Mouse (Mus musculus): ENCODE data around the gene Tpx2. TPM values are rescaled to one million over a fixed set of nuclear protein-coding genes. Genes with fewer than 3 reads are reported as not detected.

Tpx2 gene
- total RNA-seq, 1 experiment: 77.8 TPM

GRCm38 (mm10) chr2:152880898-152881297 is 33.1 kb downstream of the Tpx2 start:
- in situ Hi-C loops (cut with MboI; ENCODE audit: low sequenced_read_pairs in 2 of 2, unreplicated experiment in 2 of 2): no loop called here
- Histone ChIP-seq H3K4me3 (ENCODE audit: insufficient read depth in 1 of 2, low read depth in 1 of 2, low read length in 2 of 2, poor library complexity in 1 of 2, severe bottlenecking in 1 of 2) (no peak overlapping the region), H3K36me3 (ENCODE audit: control insufficient read depth, insufficient read depth, low read length, poor library complexity, severe bottlenecking) (peaks cover 42% of the 10 kb centered on the region), H3K9me3 (ENCODE audit: control insufficient read depth, insufficient read depth, low read depth, low read length) (no peaks in the 10 kb centered on the region), H3K27ac (ENCODE audit: insufficient read depth, low read depth, low read length, poor library complexity, severe bottlenecking) (no peak overlapping the region), H3K4me1 (ENCODE audit: control insufficient read depth in 2 of 2, insufficient read depth in 2 of 2, low read length in 2 of 2, poor library complexity in 1 of 2) (0 out of 4 replicates have a peak, but pooled peaks cover 0 to 2% of the 10 kb centered on the region in 2 experiments), H3K9ac (ENCODE audit: insufficient read depth, low read depth, low read length, poor library complexity, severe bottlenecking) (no peak overlapping the region)
- no peak for DNase-seq (ENCODE audit: low read depth, low spot score)
- TF ChIP-seq ZC3H11A (IDR thresholded peaks at IDR 0.05; ENCODE audit: borderline replicate concordance, low read depth, low read length): no peak
- TF ChIP-seq ZNF384 (IDR thresholded peaks at IDR 0.05; ENCODE audit: low read depth, low read length): no peak
- no peak for TF ChIP-seq HCFC1 (IDR thresholded peaks at IDR 0.05; ENCODE audit: borderline replicate concordance, insufficient read depth, low read length)
- no peak for TF ChIP-seq CHD2 (IDR thresholded peaks at IDR 0.05; ENCODE audit: low read depth, low read length)
- no peak for TF ChIP-seq MAFK (IDR thresholded peaks at IDR 0.05; ENCODE audit: insufficient read depth, low read depth, low read length)

GRCm38 (mm10) chr2:152884101-152884645 is 36.4 kb downstream of the Tpx2 start:
- H3K4me3 ChIP-seq (ENCODE audit: insufficient read depth in 1 of 2, low read depth in 1 of 2, low read length in 2 of 2, poor library complexity in 1 of 2, severe bottlenecking in 1 of 2): no peak overlapping the region
- H3K27ac ChIP-seq (ENCODE audit: insufficient read depth, low read depth, low read length, poor library complexity, severe bottlenecking): no peak overlapping the region
- no peaks in the 10 kb centered on the region for H3K9me3 ChIP-seq (ENCODE audit: control insufficient read depth, insufficient read depth, low read depth, low read length)
- in situ Hi-C loops (cut with MboI; ENCODE audit: low sequenced_read_pairs in 2 of 2, unreplicated experiment in 2 of 2): no loop called here
- H3K36me3 ChIP-seq (ENCODE audit: control insufficient read depth, insufficient read depth, low read length, poor library complexity, severe bottlenecking): peaks cover 43% of the 10 kb centered on the region
- no peak for DNase-seq (ENCODE audit: low read depth, low spot score)
- H3K4me1 ChIP-seq (ENCODE audit: control insufficient read depth in 2 of 2, insufficient read depth in 2 of 2, low read length in 2 of 2, poor library complexity in 1 of 2): 0 out of 4 replicates have a peak, but pooled peaks cover 0 to 2% of the 10 kb centered on the region in 2 experiments
- TF ChIP-seq ZC3H11A (IDR thresholded peaks at IDR 0.05; ENCODE audit: borderline replicate concordance, low read depth, low read length) (no peak), HCFC1 (IDR thresholded peaks at IDR 0.05; ENCODE audit: borderline replicate concordance, insufficient read depth, low read length) (no peak), ZNF384 (IDR thresholded peaks at IDR 0.05; ENCODE audit: low read depth, low read length) (no peak), CHD2 (IDR thresholded peaks at IDR 0.05; ENCODE audit: low read depth, low read length) (no peak), MAFK (IDR thresholded peaks at IDR 0.05; ENCODE audit: insufficient read depth, low read depth, low read length) (no peak)
- no peak overlapping the region for H3K9ac ChIP-seq (ENCODE audit: insufficient read depth, low read depth, low read length, poor library complexity, severe bottlenecking)

- H3K27ac ChIP-seq (ENCODE audit: insufficient read depth, low read depth, low read length, poor library complexity, severe bottlenecking): no peak overlapping the region
- H3K4me3 ChIP-seq (ENCODE audit: insufficient read depth in 1 of 2, low read depth in 1 of 2, low read length in 2 of 2, poor library complexity in 1 of 2, severe bottlenecking in 1 of 2): no peak overlapping the region
- H3K36me3 ChIP-seq (ENCODE audit: control insufficient read depth, insufficient read depth, low read length, poor library complexity, severe bottlenecking): peaks cover 38% of the 10 kb centered on the region
- TF ChIP-seq HCFC1 (IDR thresholded peaks at IDR 0.05; ENCODE audit: borderline replicate concordance, insufficient read depth, low read length) (no peak), ZNF384 (IDR thresholded peaks at IDR 0.05; ENCODE audit: low read depth, low read length) (no peak), CHD2 (IDR thresholded peaks at IDR 0.05; ENCODE audit: low read depth, low read length) (no peak), MAFK (IDR thresholded peaks at IDR 0.05; ENCODE audit: insufficient read depth, low read depth, low read length) (no peak), ZC3H11A (IDR thresholded peaks at IDR 0.05; ENCODE audit: borderline replicate concordance, low read depth, low read length) (no peak)
- H3K9ac ChIP-seq (ENCODE audit: insufficient read depth, low read depth, low read length, poor library complexity, severe bottlenecking): no peak overlapping the region
- H3K4me1 ChIP-seq (ENCODE audit: control insufficient read depth in 2 of 2, insufficient read depth in 2 of 2, low read length in 2 of 2, poor library complexity in 1 of 2): 0 out of 4 replicates have a peak, but pooled peaks cover 0 to 2% of the 10 kb centered on the region in 2 experiments
- DNase-seq (ENCODE audit: low read depth, low spot score): no peak
- in situ Hi-C loops (cut with MboI; ENCODE audit: low sequenced_read_pairs in 2 of 2, unreplicated experiment in 2 of 2): no loop called here
- no peaks in the 10 kb centered on the region for H3K9me3 ChIP-seq (ENCODE audit: control insufficient read depth, insufficient read depth, low read depth, low read length)
Measured at GRCm38 (mm10) chr2:152887230-152887629, 39.5 kb downstream of the Tpx2 start.

GRCm38 (mm10) chr2:152888774-152889173 is 41.0 kb downstream of the Tpx2 start:
- H3K36me3 ChIP-seq (ENCODE audit: control insufficient read depth, insufficient read depth, low read length, poor library complexity, severe bottlenecking): peaks cover 51% of the 10 kb centered on the region
- H3K9ac ChIP-seq (ENCODE audit: insufficient read depth, low read depth, low read length, poor library complexity, severe bottlenecking): no peak overlapping the region
- H3K4me1 ChIP-seq (ENCODE audit: control insufficient read depth in 2 of 2, insufficient read depth in 2 of 2, low read length in 2 of 2, poor library complexity in 1 of 2): no peaks in the 10 kb centered on the region
- DNase-seq (ENCODE audit: low read depth, low spot score): no peak
- no peak overlapping the region for H3K27ac ChIP-seq (ENCODE audit: insufficient read depth, low read depth, low read length, poor library complexity, severe bottlenecking)
- no peaks in the 10 kb centered on the region for H3K9me3 ChIP-seq (ENCODE audit: control insufficient read depth, insufficient read depth, low read depth, low read length)
- in situ Hi-C loops (cut with MboI; ENCODE audit: low sequenced_read_pairs in 2 of 2, unreplicated experiment in 2 of 2): no loop called here
- TF ChIP-seq HCFC1 (IDR thresholded peaks at IDR 0.05; ENCODE audit: borderline replicate concordance, insufficient read depth, low read length) (no peak), ZNF384 (IDR thresholded peaks at IDR 0.05; ENCODE audit: low read depth, low read length) (no peak), CHD2 (IDR thresholded peaks at IDR 0.05; ENCODE audit: low read depth, low read length) (no peak), ZC3H11A (IDR thresholded peaks at IDR 0.05; ENCODE audit: borderline replicate concordance, low read depth, low read length) (no peak), MAFK (IDR thresholded peaks at IDR 0.05; ENCODE audit: insufficient read depth, low read depth, low read length) (no peak)
- H3K4me3 ChIP-seq (ENCODE audit: insufficient read depth in 1 of 2, low read depth in 1 of 2, low read length in 2 of 2, poor library complexity in 1 of 2, severe bottlenecking in 1 of 2): no peak overlapping the region
